Mouse (Mus musculus) 416B (cell line): ENCODE data around the gene Tmem35b.
A peak's percentile ranks its signal among the peaks of the same experiment; 100 is the strongest.
"Not testable (repeated sequence)": the region's sequence is repeated elsewhere in the genome, so short reads cannot be mapped to it uniquely, and the experiment has no call there.

Experiments used
- DNase-seq: peaks from one replicate; pipeline ENCODE4 v3.0.0; 2011; ENCODE audit warnings: low read depth

The Tmem35b gene

DNA sequence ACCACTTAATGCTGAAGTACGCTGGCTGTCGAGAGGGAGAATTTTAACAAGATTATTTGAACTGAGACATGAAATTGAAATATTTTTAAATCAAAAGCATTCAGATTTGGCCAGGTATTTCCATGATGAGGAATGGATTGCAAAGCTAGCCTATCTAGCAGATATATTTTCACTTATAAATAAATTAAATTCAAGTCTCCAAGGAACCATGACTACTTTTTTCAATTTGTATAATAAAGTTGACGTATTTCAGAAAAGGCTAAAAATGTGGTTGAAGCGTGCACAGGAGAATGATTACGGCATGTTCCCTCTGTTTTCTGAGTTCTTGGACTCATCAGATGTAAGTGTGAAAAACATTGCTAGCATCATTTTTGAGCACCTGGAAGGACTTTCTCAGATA, at the start of gene Tmem35b:
Gene Tmem35b (plus strand): TSS at position 301 of the 400 bp plus-strand sequence.
- no peak for DNase-seq

DNA sequence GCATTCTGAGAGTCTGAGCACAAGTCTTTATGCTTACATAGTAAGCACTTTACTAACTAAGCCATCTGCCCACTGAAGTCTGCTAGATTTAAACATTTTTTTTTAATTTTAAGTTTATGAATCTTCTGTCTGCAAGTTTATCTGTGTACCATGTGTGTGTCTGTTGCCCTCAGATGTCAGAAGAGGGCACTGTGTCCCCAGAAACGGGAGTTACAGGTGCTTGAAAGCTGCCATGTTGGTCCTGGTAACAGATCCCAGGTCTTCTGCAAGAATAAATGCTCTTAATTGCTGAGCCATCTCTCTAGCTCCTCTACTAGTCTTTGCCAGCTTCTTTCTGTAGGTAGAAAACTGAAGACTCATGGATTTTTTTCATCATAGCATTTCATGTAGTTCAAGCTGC, 48.6 kb upstream of the Tmem35b start:
- DNase-seq, result peak; percentile 41

- peak; percentile 95 for DNase-seq
Observed at GRCm38 (mm10) chr4:127076875-127077548, 46.5 kb upstream of the Tmem35b start, which contains the start of gene Zmym6. Gene Zmym6, plus strand, starts transcription at chr4:127077383.

DNA sequence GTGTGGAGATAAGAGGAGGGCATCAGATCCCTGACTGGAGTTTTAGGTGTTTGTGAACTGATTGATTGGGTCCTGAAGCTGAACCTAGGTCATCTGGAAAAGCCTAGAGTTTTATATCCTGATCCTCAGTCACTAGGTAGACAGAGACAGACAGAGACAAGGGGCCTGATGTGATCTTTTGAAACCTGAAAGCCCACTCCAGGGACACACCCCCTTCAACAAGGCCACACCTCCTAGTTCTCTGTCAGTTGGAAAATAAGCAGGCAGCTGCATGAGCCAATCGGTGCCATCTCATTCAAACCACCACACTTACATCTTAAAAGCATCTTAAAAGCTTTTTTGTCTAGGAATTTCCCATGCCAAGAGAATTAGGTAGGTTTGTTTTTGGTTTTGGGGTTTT, 42.7 kb upstream of the Tmem35b start:
- DNase-seq, result no peak

DNA sequence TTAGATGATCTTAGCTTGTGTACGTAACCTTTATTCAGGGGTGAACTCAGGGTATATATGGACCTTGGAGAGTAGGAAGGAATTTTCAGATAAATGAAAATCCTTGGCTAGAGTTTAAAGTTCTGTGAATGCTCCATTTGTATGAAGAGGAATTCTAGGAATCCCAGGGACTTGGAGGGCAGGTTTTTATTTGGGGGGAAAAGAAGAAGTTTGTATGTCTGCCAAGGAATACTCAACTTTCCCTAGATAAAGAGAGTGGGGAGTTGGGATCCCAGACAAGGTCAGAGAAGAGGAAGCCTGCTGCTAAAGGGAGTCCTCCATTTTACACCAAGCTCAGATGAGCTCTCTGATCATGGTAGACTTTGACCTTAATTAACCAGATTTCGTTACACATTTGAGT, 40.4 kb upstream of the Tmem35b start:
- DNase-seq, result no peak

- DNase-seq, result no peak
Observed at GRCm38 (mm10) chr4:127085761-127086160, 37.7 kb upstream of the Tmem35b start.

DNA sequence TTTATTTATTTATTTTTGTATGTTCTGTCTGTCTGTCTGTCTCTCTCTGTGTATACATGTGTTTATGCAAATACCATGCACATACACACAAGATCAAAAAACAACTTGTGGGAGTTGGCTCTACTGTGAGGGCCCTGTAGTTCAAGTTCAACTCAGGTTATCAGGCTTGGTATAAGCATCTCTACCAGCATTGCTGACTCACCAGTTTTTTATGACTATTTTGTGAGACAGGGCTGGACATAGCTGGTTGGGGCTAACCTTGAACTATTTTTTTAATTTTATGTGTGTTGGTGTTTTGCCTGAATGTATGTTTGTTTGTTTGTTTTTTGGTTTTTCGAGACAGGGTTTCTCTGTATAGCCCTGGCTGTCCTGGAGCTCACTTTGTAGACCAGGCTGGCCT, 32.3 kb upstream of the Tmem35b start:
- DNase-seq, result no peak

- no peak for DNase-seq
Observed at GRCm38 (mm10) chr4:127095090-127095489, 28.4 kb upstream of the Tmem35b start.

- not testable (repeated sequence) for DNase-seq
Observed at GRCm38 (mm10) chr4:127099552-127099951, 23.9 kb upstream of the Tmem35b start.

- no peak for DNase-seq
Observed at GRCm38 (mm10) chr4:127107566-127107965, 15.9 kb upstream of the Tmem35b start.

- DNase-seq, result no peak
Observed at GRCm38 (mm10) chr4:127110570-127110969, 12.9 kb upstream of the Tmem35b start.

DNA sequence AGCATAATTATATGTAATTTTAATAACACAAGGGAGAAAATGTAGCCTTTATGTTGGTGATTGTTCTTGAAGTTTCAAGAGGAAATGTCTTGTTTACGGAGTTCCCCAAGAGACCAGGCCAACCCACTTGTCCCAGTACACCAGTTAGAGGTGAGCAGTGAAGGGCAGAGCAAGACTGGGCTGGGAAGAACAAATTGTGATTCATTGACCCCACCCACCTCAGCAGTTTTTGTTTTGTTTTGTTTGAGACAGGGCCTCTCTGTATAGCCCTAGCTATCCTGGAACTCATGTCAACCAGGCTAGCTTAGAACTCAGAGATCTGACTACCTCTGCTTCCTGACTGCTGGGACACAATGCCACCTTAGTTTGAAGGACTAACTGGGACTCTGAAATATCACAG, 840 bp downstream of the Tmem35b start:
- DNase-seq, result no peak

GRCm38 (mm10) chr4:127125834-127126463, 2.5 kb downstream of the Tmem35b start:
- DNase-seq, result peak; percentile 93

DNA sequence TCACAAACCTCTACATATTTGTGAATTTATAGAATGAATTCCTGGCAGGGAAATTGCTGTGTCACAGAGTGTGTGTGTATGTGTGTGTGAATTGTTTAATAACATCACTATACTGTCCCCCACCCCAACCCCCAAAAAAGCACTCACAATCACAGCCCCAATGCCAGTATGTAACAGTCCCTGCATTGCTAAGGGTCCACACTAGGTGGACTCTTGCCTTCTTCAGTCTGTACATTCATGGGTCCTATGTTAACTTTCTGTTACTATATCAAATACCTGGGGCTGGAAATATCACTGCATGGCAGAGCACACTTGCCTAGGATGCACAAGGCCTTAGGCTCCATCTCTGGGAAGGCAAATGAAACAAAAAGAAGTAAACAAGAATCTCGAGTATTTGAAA, 11.2 kb downstream of the Tmem35b start:
- no peak for DNase-seq

DNA sequence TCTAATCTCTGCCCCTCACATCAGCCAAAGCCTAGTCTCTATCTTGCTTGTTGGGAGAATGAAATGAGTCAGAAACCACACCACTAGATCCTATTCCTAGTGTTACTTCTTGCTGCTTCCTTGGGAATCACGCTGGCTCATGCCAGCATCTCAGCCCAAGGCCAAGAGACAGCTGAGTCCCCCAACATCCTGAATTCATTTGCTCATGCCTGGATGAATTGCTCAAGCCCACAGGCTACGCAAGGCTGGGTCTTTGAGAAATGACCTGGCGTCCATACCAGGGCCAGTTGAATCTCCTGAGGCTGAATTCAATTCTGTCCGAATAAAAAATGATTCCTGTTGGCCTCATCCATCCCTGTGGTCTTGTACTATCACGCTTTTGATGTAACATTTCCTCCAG, 14.1 kb downstream of the Tmem35b start:
- DNase-seq, result no peak

DNA sequence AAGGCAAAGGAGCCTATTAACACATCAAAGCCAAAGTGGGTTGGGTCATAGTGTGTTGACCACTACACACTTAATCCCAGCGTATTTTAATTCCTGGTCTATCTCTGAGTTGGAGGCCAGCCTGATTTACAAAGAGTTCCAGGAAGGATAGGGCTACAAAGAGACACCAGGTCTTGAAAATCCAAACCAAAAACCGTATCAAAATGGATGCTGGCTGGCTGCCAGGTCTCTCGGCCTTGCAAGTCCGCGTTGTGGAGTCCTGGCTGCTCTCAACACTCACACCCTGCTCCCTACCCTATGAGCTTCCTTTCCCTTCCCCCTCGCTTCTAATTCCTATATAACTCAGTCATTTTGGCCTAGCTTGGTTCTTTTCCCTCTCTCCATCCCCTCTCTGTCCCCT, 15.0 kb downstream of the Tmem35b start:
- no peak for DNase-seq

DNA sequence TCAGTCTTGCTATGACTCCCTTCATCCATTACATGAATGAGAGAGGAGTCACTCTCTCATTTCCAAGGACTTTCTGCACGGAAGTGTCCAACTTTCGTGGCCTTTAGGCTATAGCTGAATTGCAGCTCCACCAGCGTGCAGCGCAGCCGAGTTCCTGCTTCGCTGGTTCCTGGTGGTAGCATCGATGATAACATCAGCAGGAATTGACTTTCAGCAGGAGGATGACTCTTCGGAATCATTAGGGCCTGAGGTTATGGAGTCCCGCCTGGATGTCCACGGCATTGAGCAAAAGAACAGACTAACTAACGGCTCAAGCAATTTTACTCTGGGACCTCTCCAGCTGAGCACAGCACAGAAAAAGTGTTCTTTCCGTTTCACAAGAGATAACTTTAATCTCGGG, 26.5 kb downstream of the Tmem35b start:
- DNase-seq, result no peak

GRCm38 (mm10) chr4:127153345-127153744, 29.9 kb downstream of the Tmem35b start:
- no peak for DNase-seq

DNA sequence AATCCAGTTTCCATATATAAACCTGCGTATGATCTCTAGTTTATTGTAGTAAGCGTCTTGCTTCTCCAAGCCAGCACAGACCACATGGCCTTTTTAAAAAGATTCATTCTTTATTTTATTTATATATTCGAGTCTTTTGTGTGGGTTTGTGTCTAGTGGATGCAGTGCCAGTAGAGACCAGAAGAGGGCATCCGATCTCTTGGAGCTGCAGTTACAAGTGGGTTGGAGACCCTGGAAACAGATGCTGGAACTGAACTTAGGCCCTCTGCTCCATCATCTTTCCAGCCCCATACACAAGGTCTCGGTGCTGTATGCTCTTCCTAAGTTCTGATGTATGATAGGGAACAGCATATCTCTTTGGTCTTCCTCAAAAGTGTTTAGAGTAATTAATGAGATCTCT, 32.3 kb downstream of the Tmem35b start:
- DNase-seq, result peak; percentile 43

DNA sequence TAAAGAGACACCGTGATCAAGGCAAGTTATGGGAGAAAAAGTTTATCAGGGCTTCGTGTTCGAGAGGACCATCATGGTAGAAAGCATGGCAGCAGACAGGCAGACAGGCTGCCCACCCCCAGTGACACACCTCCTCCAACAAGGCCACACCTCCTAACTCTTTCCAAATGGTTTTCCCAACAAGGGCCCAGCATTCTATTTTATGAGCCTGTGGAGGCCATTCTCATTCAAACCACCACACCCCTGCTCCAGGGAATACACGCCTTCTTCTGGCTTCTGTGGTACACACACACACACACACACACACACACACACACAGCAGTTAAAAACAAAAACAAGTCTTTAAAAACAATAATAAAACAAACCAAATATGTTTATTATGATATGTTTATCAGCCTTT, 34.3 kb downstream of the Tmem35b start:
- DNase-seq, result no peak

GRCm38 (mm10) chr4:127163926-127164325, 40.4 kb downstream of the Tmem35b start:
- DNase-seq, result no peak

DNA sequence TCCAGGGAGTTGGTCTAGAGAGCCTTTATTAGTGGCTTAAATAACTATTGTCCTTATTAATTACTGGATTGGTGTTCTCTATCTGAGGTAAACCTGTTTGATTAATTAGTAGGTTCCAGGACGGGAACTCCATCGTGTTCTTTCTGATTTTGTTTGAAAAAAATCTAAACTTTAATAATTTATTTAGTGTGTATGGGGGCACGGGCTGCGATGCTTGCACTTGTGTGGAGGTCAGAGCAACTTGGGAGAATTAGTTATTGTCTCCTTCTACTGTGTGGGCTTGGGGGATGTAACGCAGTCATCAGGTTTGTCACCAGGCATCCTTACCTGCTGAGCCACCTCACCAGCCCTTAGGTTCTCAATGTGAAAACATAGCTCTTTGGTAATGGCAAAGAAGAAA, 43.6 kb downstream of the Tmem35b start:
- no peak for DNase-seq

DNA sequence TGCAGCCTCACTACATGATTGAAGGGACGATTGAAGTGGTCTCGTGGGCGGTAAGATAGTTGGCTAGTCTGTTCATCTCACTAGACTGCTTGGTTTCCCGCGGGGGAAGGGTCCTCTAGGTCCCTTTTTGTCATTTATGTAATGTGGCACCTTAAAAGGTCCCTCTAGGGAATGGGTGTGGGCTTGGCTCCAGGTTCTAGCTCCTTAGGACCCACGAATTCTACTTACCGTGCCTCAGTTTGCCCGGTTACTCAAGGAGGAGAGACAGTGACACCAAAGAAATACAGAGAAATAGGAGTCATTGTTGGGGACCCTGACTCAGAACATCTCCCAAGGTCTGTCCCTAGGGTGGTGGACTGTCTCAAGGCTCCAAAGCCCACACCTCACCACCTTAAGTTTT, 44.2 kb downstream of the Tmem35b start:
- DNase-seq, result no peak
